In the genomic region with DNA sequence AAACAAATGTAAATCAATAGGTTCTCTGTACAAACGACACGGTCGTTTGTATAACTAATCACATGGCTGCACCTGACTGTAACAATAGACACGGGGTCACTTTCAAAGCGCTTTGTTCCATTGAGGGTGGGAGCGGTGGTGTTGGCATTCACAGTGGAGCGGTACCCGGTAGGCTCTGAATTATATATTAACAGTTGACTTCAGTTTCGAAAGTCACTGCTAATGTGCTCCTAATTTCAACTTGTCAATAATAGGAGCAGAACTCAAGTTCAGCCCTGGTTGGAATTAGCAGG, we compare ENCODE assay signal across 20 mouse cellular contexts.
DNase-seq lines count a peak whose midpoint lies in the region; ATAC-seq and TF ChIP-seq lines count a peak whose summit lies in the region.
"Had no signal": no experiment of that assay in that cellular context is flagged by ENCODE, and none has a peak within 500 bp of the region (broad histone marks: within the 10 kb centered on the region; RNA-seq: fewer than 3 reads in every experiment).

No protein-coding gene starts in this region.

- peak overlapping the region; percentile 37; the same call in 1 of the 2 replicates for H3K4me2 ChIP-seq in kidney, postnatal 0 days (ENCODE audit: low read length)
- H3K4me2 ChIP-seq in stomach, embryonic 16.5 days (ENCODE audit: low read depth, low read length), result peak overlapping the region; percentile 17; the same call in 1 of the 2 replicates
- H3K4me2 ChIP-seq: embryonic facial prominence, embryonic 13.5 days; heart, embryonic 13.5 days; hindbrain, embryonic 12.5 days had no signal

- DNase-seq in kidney, postnatal 0 days (ENCODE audit: low spot score), result peak; percentile 16
- DNase-seq in kidney, adult 11 months, result no peak
- peak; percentile 54 for DNase-seq in ES-E14 (ENCODE audit: low read depth, low spot score)
- peak; percentile 39 for DNase-seq in WW6 (ENCODE audit: low read depth, low spot score)
- DNase-seq in adrenal gland, adult (ENCODE audit: inconsistent age in 2 of 2, low spot score in 1 of 2), result no peak
- no peak for DNase-seq in layer of hippocampus, adult 11-12 months (ENCODE audit: low spot score)
- DNase-seq: adrenal gland, postnatal 14 days; cerebellum, adult 11-12 months; cerebellum, adult 9-10 months; cerebellum, postnatal 25 days; gastrocnemius, postnatal 36 days; heart, postnatal 36 days had no signal

- ATAC-seq in kidney, postnatal 0 days (replicated peaks; ENCODE audit: low FRiP score, low read depth), result no peak
- no peak for ATAC-seq in stomach, embryonic 16.5 days (ENCODE audit: insufficient read depth, low FRiP score)
- ATAC-seq: forebrain, embryonic 14.5 days; hindbrain, embryonic 16.5 days; inflammation-experienced regulatory T-cells, adult 6 months had no signal

- no peak for TF ChIP-seq CTCF in kidney, postnatal 0 days (IDR thresholded peaks at IDR 0.05; ENCODE audit: low read depth)

- H3K9ac ChIP-seq in kidney, postnatal 0 days (ENCODE audit: low read depth, low read length), result no peak overlapping the region
- H3K9ac ChIP-seq in ES-E14 (ENCODE audit: insufficient read depth, low read depth, low read length, poor library complexity, severe bottlenecking), result no peak overlapping the region
- H3K9ac ChIP-seq in stomach, embryonic 16.5 days (ENCODE audit: low read length), result no peak overlapping the region
- H3K9ac ChIP-seq: embryonic facial prominence, embryonic 13.5 days; heart, embryonic 13.5 days; hindbrain, embryonic 12.5 days had no signal

- H3K4me3 ChIP-seq in kidney, postnatal 0 days (replicated peaks; ENCODE audit: low read depth, low read length), result no peak overlapping the region
- H3K4me3 ChIP-seq in ES-E14 (ENCODE audit: insufficient read depth in 1 of 2, low read depth in 1 of 2, low read length in 2 of 2, poor library complexity in 1 of 2, severe bottlenecking in 1 of 2), result no peak overlapping the region
- no peak overlapping the region for H3K4me3 ChIP-seq in stomach, embryonic 16.5 days (replicated peaks; ENCODE audit: low read length)
- H3K4me3 ChIP-seq: embryonic facial prominence, embryonic 13.5 days; forebrain, embryonic 10.5 days; heart, embryonic 13.5 days; hindbrain, embryonic 12.5 days had no signal

- in situ Hi-C loops in ES-E14 (cut with MboI; ENCODE audit: low sequenced_read_pairs in 2 of 2, unreplicated experiment in 2 of 2), result no loop called here

- no peaks in the 10 kb centered on the region for H3K27me3 ChIP-seq in kidney, postnatal 0 days (ENCODE audit: insufficient read depth, low read length)
- no peaks in the 10 kb centered on the region for H3K27me3 ChIP-seq in stomach, embryonic 16.5 days (ENCODE audit: control insufficient read depth, insufficient read depth, low read length)
- H3K27me3 ChIP-seq: heart, embryonic 13.5 days; hindbrain, embryonic 12.5 days had no signal

- H3K9me3 ChIP-seq in kidney, postnatal 0 days (replicated peaks; ENCODE audit: low read length), result no peaks in the 10 kb centered on the region
- H3K9me3 ChIP-seq in ES-E14 (ENCODE audit: control insufficient read depth, insufficient read depth, low read depth, low read length), result no peaks in the 10 kb centered on the region
- no peaks in the 10 kb centered on the region for H3K9me3 ChIP-seq in stomach, embryonic 16.5 days (replicated peaks; ENCODE audit: control insufficient read depth, low read length)
- H3K9me3 ChIP-seq: embryonic facial prominence, embryonic 13.5 days; forebrain, embryonic 10.5 days; heart, embryonic 13.5 days; hindbrain, embryonic 12.5 days had no signal

- no peak overlapping the region for H3K27ac ChIP-seq in kidney, postnatal 0 days
- H3K27ac ChIP-seq in ES-E14 (ENCODE audit: insufficient read depth, low read depth, low read length, poor library complexity, severe bottlenecking), result peak overlapping the region; percentile 60; the same call in 1 of the 2 replicates
- no peak overlapping the region for H3K27ac ChIP-seq in stomach, embryonic 16.5 days (ENCODE audit: low read length)
- H3K27ac ChIP-seq: embryonic facial prominence, embryonic 13.5 days; forebrain, embryonic 10.5 days; heart, embryonic 13.5 days; hindbrain, embryonic 12.5 days had no signal

- no peaks in the 10 kb centered on the region for H3K4me1 ChIP-seq in kidney, postnatal 0 days (replicated peaks; ENCODE audit: insufficient read depth, low read length)
- peaks cover 6 to 8% of the 10 kb centered on the region in 2 experiments for H3K4me1 ChIP-seq in ES-E14 (ENCODE audit: control insufficient read depth in 2 of 2, insufficient read depth in 2 of 2, low read length in 2 of 2, poor library complexity in 1 of 2)
- H3K4me1 ChIP-seq in stomach, embryonic 16.5 days (ENCODE audit: control insufficient read depth, insufficient read depth, low read length), result no peaks in the 10 kb centered on the region
- H3K4me1 ChIP-seq: hindbrain, embryonic 12.5 days had no signal

- 27% methylated on average over 9 of the region's 9 CpGs for WGBS in kidney, postnatal 0 days
- 48% methylated on average over 9 of the region's 9 CpGs for WGBS in stomach, embryonic 16.5 days

- no peaks in the 10 kb centered on the region for H3K36me3 ChIP-seq in kidney, postnatal 0 days (ENCODE audit: insufficient read depth, low read length)
- no peaks in the 10 kb centered on the region for H3K36me3 ChIP-seq in ES-E14 (ENCODE audit: control insufficient read depth, insufficient read depth, low read length, poor library complexity, severe bottlenecking)
- H3K36me3 ChIP-seq in stomach, embryonic 16.5 days (ENCODE audit: control insufficient read depth, insufficient read depth, low read length), result no peaks in the 10 kb centered on the region
- H3K36me3 ChIP-seq: embryonic facial prominence, embryonic 13.5 days; forebrain, embryonic 10.5 days; heart, embryonic 13.5 days; hindbrain, embryonic 12.5 days had no signal

TF ChIP-seq in ES-E14, 5 proteins besides CTCF, POLR2A, EP300 and RAD21:
- TF ChIP-seq ZC3H11A (IDR thresholded peaks at IDR 0.05; ENCODE audit: borderline replicate concordance, low read depth, low read length) (no peak), HCFC1 (IDR thresholded peaks at IDR 0.05; ENCODE audit: borderline replicate concordance, insufficient read depth, low read length) (no peak), ZNF384 (IDR thresholded peaks at IDR 0.05; ENCODE audit: low read depth, low read length) (no peak), CHD2 (IDR thresholded peaks at IDR 0.05; ENCODE audit: low read depth, low read length) (no peak)

Comparison
In these comparisons a context has a peak if more than half of its experiments do, and no peak if none do; other contexts are left out.
1. DNase-seq: peak in kidney, postnatal 0 days (single experiment), ES-E14 (single experiment) and WW6 (single experiment); none in kidney, adult 11 months (single experiment), adrenal gland, adult (0 of 2) and layer of hippocampus, adult 11-12 months (single experiment).